Comparison of ENCODE assay signal across 8 mouse cellular contexts in the genomic region with DNA sequence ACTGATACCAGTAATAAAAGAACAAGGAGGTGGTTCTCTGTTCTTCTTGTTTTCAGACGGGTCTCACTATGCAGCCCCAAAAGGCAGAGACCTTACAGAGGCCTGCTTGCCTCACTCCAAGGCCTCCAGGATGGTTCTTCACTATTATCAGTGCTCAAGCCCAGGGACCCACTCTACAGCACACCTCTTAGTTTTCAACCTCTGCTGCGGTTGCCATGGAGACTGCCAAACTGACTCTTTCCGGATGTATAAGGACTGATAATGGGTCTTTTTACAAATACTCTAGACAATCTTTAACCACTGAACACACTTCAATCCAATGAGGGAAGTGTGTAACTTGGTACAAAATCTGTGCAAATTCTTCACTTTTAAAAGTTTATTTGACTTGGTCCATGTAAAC. TPM values are rescaled to one million over a fixed set of nuclear protein-coding genes. Genes with fewer than 3 reads are reported as not detected.
A peak's percentile ranks its signal among the peaks of the same experiment; 100 is the strongest.
DNase-seq lines count a peak whose midpoint lies in the region; ATAC-seq and TF ChIP-seq lines count a peak whose summit lies in the region.

No protein-coding gene starts in this region.

- H3K36me3 ChIP-seq in heart, embryonic 12.5 days, result peaks cover 8% of the 10 kb centered on the region; the same call in 1 of the 2 replicates
- H3K36me3 ChIP-seq in forebrain, postnatal 0 days (ENCODE audit: insufficient read depth), result no peaks in the 10 kb centered on the region
- no peaks in the 10 kb centered on the region for H3K36me3 ChIP-seq in liver, postnatal 0 days (replicated peaks; ENCODE audit: insufficient read depth, low read length)

- H3K4me1 ChIP-seq in heart, embryonic 12.5 days (replicated peaks), result peaks cover 15% of the 10 kb centered on the region
- peaks cover 12% of the 10 kb centered on the region; the same call in 1 of the 2 replicates for H3K4me1 ChIP-seq in forebrain, postnatal 0 days (ENCODE audit: insufficient read depth)
- peaks cover 20% of the 10 kb centered on the region for H3K4me1 ChIP-seq in liver, postnatal 0 days (ENCODE audit: insufficient read depth)

- H3K4me2 ChIP-seq in heart, embryonic 12.5 days, result peak overlapping the region; percentile 59
- peak overlapping the region; percentile 73 for H3K4me2 ChIP-seq in forebrain, postnatal 0 days (ENCODE audit: low read depth)
- peak overlapping the region; percentile 93 for H3K4me2 ChIP-seq in liver, postnatal 0 days (ENCODE audit: low read depth, low read length)

- no peak for TF ChIP-seq CTCF in forebrain, postnatal 0 days (IDR thresholded peaks at IDR 0.05; ENCODE audit: low read depth)
- no peak for TF ChIP-seq CTCF in liver, postnatal 0 days (IDR thresholded peaks at IDR 0.05; ENCODE audit: low read depth)

- intact Hi-C loops in heart, postnatal 25 days (cut with DNase I), result loop anchor here (5.0 to 10.0 kb wide), 3 partner anchors 133 to 662 kb away; a partner anchor contains a TSS

- H3K27ac ChIP-seq in heart, embryonic 12.5 days (ENCODE audit: poor library complexity, severe bottlenecking), result no peak overlapping the region
- H3K27ac ChIP-seq in forebrain, postnatal 0 days (ENCODE audit: low read depth, low read length), result no peak overlapping the region
- H3K27ac ChIP-seq in liver, postnatal 0 days (ENCODE audit: low read depth), result no peak overlapping the region

- H3K27me3 ChIP-seq in heart, embryonic 12.5 days (replicated peaks), result no peaks in the 10 kb centered on the region
- H3K27me3 ChIP-seq in forebrain, postnatal 0 days (ENCODE audit: insufficient read depth, low read length), result no peaks in the 10 kb centered on the region
- H3K27me3 ChIP-seq in liver, postnatal 0 days (ENCODE audit: insufficient read depth, low read length), result no peaks in the 10 kb centered on the region

- H3K9ac ChIP-seq in heart, embryonic 12.5 days, result peak overlapping the region; percentile 36; the same call in 1 of the 2 replicates
- H3K9ac ChIP-seq in forebrain, postnatal 0 days, result no peak overlapping the region
- no peak overlapping the region for H3K9ac ChIP-seq in liver, postnatal 0 days (replicated peaks)

- peak overlapping the region; percentile 97 for H3K4me3 ChIP-seq in heart, embryonic 12.5 days
- H3K4me3 ChIP-seq in forebrain, postnatal 0 days (ENCODE audit: low read depth, low read length), result 0 out of 2 replicates have a peak overlapping the region, but pooled peaks have one; percentile 9
- no peak overlapping the region for H3K4me3 ChIP-seq in liver, postnatal 0 days (ENCODE audit: low read depth, low read length)

- DNase-seq in heart, postnatal 25 days (ENCODE audit: low spot score), result no peak
- DNase-seq in MEL-GATA-1-ER (ENCODE audit: extremely low read depth, low read depth), result peak; percentile 47
- no peak for DNase-seq in forebrain, postnatal 0 days
- peak; percentile 31 for DNase-seq in liver, postnatal 0 days
- DNase-seq in adrenal gland, postnatal 14 days, result no peak
- no peak for DNase-seq in gastrocnemius, adult 8-10 months (ENCODE audit: low spot score in 2 of 2)

- H3K9me3 ChIP-seq in heart, embryonic 12.5 days (replicated peaks), result no peaks in the 10 kb centered on the region
- no peaks in the 10 kb centered on the region for H3K9me3 ChIP-seq in forebrain, postnatal 0 days (ENCODE audit: low read length)
- H3K9me3 ChIP-seq in liver, postnatal 0 days (ENCODE audit: low read length), result no peaks in the 10 kb centered on the region

- no peak for ATAC-seq in heart, embryonic 12.5 days (ENCODE audit: insufficient number of reproducible peaks, low FRiP score)
- no peak for ATAC-seq in forebrain, postnatal 0 days
- ATAC-seq in liver, postnatal 0 days, result no peak
- no peak for ATAC-seq in erythroid progenitor cell, adult 5-6 weeks (replicated peaks; ENCODE audit: low FRiP score, poor library complexity, severe bottlenecking)

- 24% methylated on average over 3 of the region's 3 CpGs for WGBS in heart, embryonic 12.5 days
- 33% methylated on average over 3 of the region's 3 CpGs for WGBS in forebrain, postnatal 0 days
- WGBS in liver, postnatal 0 days (ENCODE audit: insufficient replicate concordance), result 34% methylated on average over 3 of the region's 3 CpGs

- TF ChIP-seq EP300 in liver, postnatal 0 days (IDR thresholded peaks at IDR 0.05; ENCODE audit: low read depth), result no peak

RNA-seq across cellular contexts. Expression of a gene that starts 2.1 kb away (rescaled TPM):
- 56.4 and 59.2 TPM in 2 replicates for polyA plus RNA-seq in heart, embryonic 12.5 days (2016; fragmentation: Nextera tagmentation; extraction: Ambion mirVana)
- total RNA-seq in heart, postnatal 25 days (2021), result 10 to 100 TPM; 27.5 to 30.1 TPM
- total RNA-seq in forebrain, postnatal 0 days (2014; rRNA removed), result 36.6 and 39.1 TPM in 2 replicates
- 25.2 and 30.3 TPM in 2 replicates for polyA plus RNA-seq in forebrain, postnatal 0 days (2015; fragmentation: Nextera tagmentation; extraction: Ambion mirVana)
- polyA plus RNA-seq in liver, postnatal 0 days (2015; fragmentation: Nextera tagmentation; extraction: Ambion mirVana), result 17.1 and 18.6 TPM in 2 replicates
- 42.3 and 45.1 TPM in 2 replicates for total RNA-seq in adrenal gland, postnatal 14 days (2021)
- 42.8 and 54.4 TPM in 2 replicates for total RNA-seq in erythroid progenitor cell, adult 5-6 weeks (2015; ENCODE audit: low replicate concordance)
- 32.1 and 42.9 TPM in 2 replicates for total RNA-seq in erythroid progenitor cell, adult 5-6 weeks (2017; ENCODE audit: low replicate concordance)
- 10 to 100 TPM; 21.8 to 23.5 (median 22.6) TPM for total RNA-seq in gastrocnemius, adult 8-10 months (2022)

Comparison
In these comparisons a context has a peak if more than half of its experiments do, and no peak if none do; other contexts are left out.
1. DNase-seq: peak in MEL-GATA-1-ER (single experiment) and liver, postnatal 0 days (single experiment); none in heart, postnatal 25 days (single experiment), forebrain, postnatal 0 days (single experiment), adrenal gland, postnatal 14 days (single experiment) and gastrocnemius, adult 8-10 months (0 of 2).
2. Peak in every context shown above with its lines, with median percentiles within 50 percentile points of each other: H3K4me2 ChIP-seq.